Comparison of ENCODE assay signal across 13 mouse cellular contexts in genomic region chr9:114543882-114544753, GRCm38 (mm10). TPM values are rescaled to one million over a fixed set of nuclear protein-coding genes. Genes with fewer than 3 reads are reported as not detected.
DNase-seq lines count a peak whose midpoint lies in the region; ATAC-seq and TF ChIP-seq lines count a peak whose summit lies in the region.
"Had no signal": no experiment of that assay in that cellular context is flagged by ENCODE, and none has a peak within 500 bp of the region (broad histone marks: within the 10 kb centered on the region; RNA-seq: fewer than 3 reads in every experiment).

No protein-coding gene starts in this region.

- H3K9me3 ChIP-seq in forebrain, embryonic 10.5 days = no peaks in the 10 kb centered on the region
- no peaks in the 10 kb centered on the region for H3K9me3 ChIP-seq in forebrain, embryonic 14.5 days (replicated peaks; ENCODE audit: control insufficient read depth, low read length)
- no peaks in the 10 kb centered on the region for H3K9me3 ChIP-seq in E14TG2a.4 (ENCODE audit: low read length)
- no peaks in the 10 kb centered on the region for H3K9me3 ChIP-seq in embryonic facial prominence, embryonic 14.5 days (ENCODE audit: control insufficient read depth, low read length)
- H3K9me3 ChIP-seq: liver, embryonic 15.5 days had no signal

- H3K4me1 ChIP-seq in forebrain, embryonic 10.5 days = peaks cover 91% of the 10 kb centered on the region
- peaks cover 4% of the 10 kb centered on the region for H3K4me1 ChIP-seq in forebrain, embryonic 14.5 days (ENCODE audit: control insufficient read depth, insufficient read depth, low read length)
- peaks cover 100% of the 10 kb centered on the region for H3K4me1 ChIP-seq in E14TG2a.4 (replicated peaks; ENCODE audit: low read depth, low read length)
- peaks cover 12% of the 10 kb centered on the region for H3K4me1 ChIP-seq in embryonic facial prominence, embryonic 14.5 days (ENCODE audit: control insufficient read depth, insufficient read depth, low read length)

- no peak for TF ChIP-seq CTCF in E14TG2a.4 (conservative IDR thresholded peaks at IDR 0.05; ENCODE audit: low read length)

- H3K4me2 ChIP-seq in forebrain, embryonic 14.5 days (ENCODE audit: low read length) = no peak overlapping the region
- H3K4me2 ChIP-seq in embryonic facial prominence, embryonic 14.5 days (ENCODE audit: low read depth, low read length) = no peak overlapping the region
- H3K4me2 ChIP-seq: liver, embryonic 15.5 days had no signal

- peak overlapping the region; percentile 40; the same call in 1 of the 2 replicates for H3K27ac ChIP-seq in forebrain, embryonic 10.5 days
- no peak overlapping the region for H3K27ac ChIP-seq in forebrain, embryonic 14.5 days (ENCODE audit: low read depth, low read length)
- 0 out of 2 replicates have a peak overlapping the region, but pooled peaks have one; percentile 44 for H3K27ac ChIP-seq in embryonic facial prominence, embryonic 14.5 days (replicated peaks; ENCODE audit: low read depth, low read length)
- H3K27ac ChIP-seq: liver, embryonic 15.5 days had no signal

- DNase-seq in forebrain, embryonic 10.5 days (ENCODE audit: extremely low spot score, low spot score) = no peak
- DNase-seq in forebrain, embryonic 14.5 days (ENCODE audit: low spot score) = no peak
- DNase-seq in embryonic facial prominence, embryonic 14.5 days (ENCODE audit: low spot score) = no peak
- DNase-seq in kidney, postnatal 10 days = peak; percentile 51
- DNase-seq in T-cell, adult 2 months (ENCODE audit: low spot score) = no peak
- no peak for DNase-seq in adrenal gland, adult 8-10 months
- no peak for DNase-seq in urinary bladder, postnatal 4 days (ENCODE audit: low spot score in 2 of 2)
- DNase-seq: right cerebral cortex, postnatal 14 days; thymus, postnatal 25 days had no signal

- no peak overlapping the region for H3K9ac ChIP-seq in forebrain, embryonic 14.5 days (ENCODE audit: low read length)
- no peak overlapping the region for H3K9ac ChIP-seq in embryonic facial prominence, embryonic 14.5 days (ENCODE audit: low read depth, low read length)
- H3K9ac ChIP-seq: liver, embryonic 15.5 days had no signal

- ATAC-seq in forebrain, embryonic 14.5 days = no peak
- no peak for ATAC-seq in embryonic facial prominence, embryonic 14.5 days (ENCODE audit: low read depth)
- ATAC-seq: inflammation-experienced regulatory T-cells, adult 6 months had no signal

- H3K27me3 ChIP-seq in forebrain, embryonic 10.5 days (ENCODE audit: poor library complexity, severe bottlenecking) = no peaks in the 10 kb centered on the region; the same call in 1 of the 2 replicates
- H3K27me3 ChIP-seq in forebrain, embryonic 14.5 days (replicated peaks; ENCODE audit: control insufficient read depth, insufficient read depth, low read length) = 0 out of 2 replicates have a peak, but pooled peaks cover 5% of the 10 kb centered on the region
- H3K27me3 ChIP-seq in E14TG2a.4 (ENCODE audit: insufficient read depth, low read length) = no peaks in the 10 kb centered on the region
- H3K27me3 ChIP-seq in embryonic facial prominence, embryonic 14.5 days (replicated peaks; ENCODE audit: control insufficient read depth, insufficient read depth, low read length) = no peaks in the 10 kb centered on the region
- H3K27me3 ChIP-seq: liver, embryonic 15.5 days had no signal

- no peak overlapping the region for H3K4me3 ChIP-seq in forebrain, embryonic 10.5 days
- no peak overlapping the region for H3K4me3 ChIP-seq in forebrain, embryonic 14.5 days (ENCODE audit: low read depth, low read length)
- H3K4me3 ChIP-seq in E14TG2a.4 (replicated peaks; ENCODE audit: low read length) = peak overlapping the region; percentile 61
- H3K4me3 ChIP-seq in embryonic facial prominence, embryonic 14.5 days (ENCODE audit: low read depth, low read length) = no peak overlapping the region
- H3K4me3 ChIP-seq: liver, embryonic 15.5 days had no signal

- H3K36me3 ChIP-seq in forebrain, embryonic 10.5 days (replicated peaks) = peaks cover 12% of the 10 kb centered on the region
- H3K36me3 ChIP-seq in forebrain, embryonic 14.5 days (ENCODE audit: control insufficient read depth, insufficient read depth, low read length) = no peaks in the 10 kb centered on the region
- peaks cover 89% of the 10 kb centered on the region for H3K36me3 ChIP-seq in E14TG2a.4 (ENCODE audit: insufficient read depth, low read length)
- no peaks in the 10 kb centered on the region for H3K36me3 ChIP-seq in embryonic facial prominence, embryonic 14.5 days (ENCODE audit: control insufficient read depth, insufficient read depth, low read length)
- H3K36me3 ChIP-seq: liver, embryonic 15.5 days had no signal

- 73% methylated on average over 17 of the region's 17 CpGs for WGBS in forebrain, embryonic 10.5 days
- 50% methylated on average over 16 of the region's 17 CpGs for WGBS in forebrain, embryonic 14.5 days
- 69% methylated on average over 15 of the region's 17 CpGs for WGBS in embryonic facial prominence, embryonic 14.5 days

RNA-seq across cellular contexts. Expression of gene Trim71, which starts 20.1 kb away (rescaled TPM):
- 5.9 and 6.5 TPM in 2 replicates for polyA plus RNA-seq in forebrain, embryonic 10.5 days (2016; fragmentation: Nextera tagmentation; extraction: Ambion mirVana)
- 0.04 and 0.05 TPM in 2 replicates for polyA plus RNA-seq in forebrain, embryonic 14.5 days (2014; fragmentation: Nextera tagmentation; extraction: Ambion mirVana)
- polyA plus RNA-seq in embryonic facial prominence, embryonic 14.5 days (2014; fragmentation: Nextera tagmentation; extraction: Ambion mirVana) = 0.06 and 0.13 TPM in 2 replicates
- under 1 TPM in 1 of 4 experiments, not detected in 3; 0.03 TPM for total RNA-seq in adrenal gland, adult 8-10 months (2022)

RNA-seq across cellular contexts. Expression of gene C130032M10Rik, which starts 28.6 kb away (rescaled TPM):
- polyA plus RNA-seq in forebrain, embryonic 10.5 days (2016; fragmentation: Nextera tagmentation; extraction: Ambion mirVana) = 1.0 and 1.2 TPM in 2 replicates
- not detected in 2 replicates for polyA plus RNA-seq in forebrain, embryonic 14.5 days (2014; fragmentation: Nextera tagmentation; extraction: Ambion mirVana)
- 1.3 and 1.4 TPM in 2 replicates for polyA plus RNA-seq in embryonic facial prominence, embryonic 14.5 days (2014; fragmentation: Nextera tagmentation; extraction: Ambion mirVana)
- under 1 TPM in 1 of 4 experiments, not detected in 3; 0.43 TPM for total RNA-seq in adrenal gland, adult 8-10 months (2022)
- polyA plus RNA-seq: inflammation-experienced regulatory T-cells, adult 6 months; liver, embryonic 15.5 days; midbrain, embryonic 14.5 days had no signal

RNA-seq across cellular contexts. Expression of gene Ccr4, which starts 39.4 kb away (rescaled TPM):
- not detected in 2 replicates for polyA plus RNA-seq in forebrain, embryonic 10.5 days (2016; fragmentation: Nextera tagmentation; extraction: Ambion mirVana)
- not detected in 2 replicates for polyA plus RNA-seq in forebrain, embryonic 14.5 days (2014; fragmentation: Nextera tagmentation; extraction: Ambion mirVana)
- polyA plus RNA-seq in embryonic facial prominence, embryonic 14.5 days (2014; fragmentation: Nextera tagmentation; extraction: Ambion mirVana) = 0.75 and 1.1 TPM in 2 replicates
- not detected for total RNA-seq in adrenal gland, adult 8-10 months (2022)
- polyA plus RNA-seq: liver, embryonic 15.5 days; midbrain, embryonic 14.5 days had no signal
